Mouse (Mus musculus): ENCODE data around the gene Mthfd2l.

DNA sequence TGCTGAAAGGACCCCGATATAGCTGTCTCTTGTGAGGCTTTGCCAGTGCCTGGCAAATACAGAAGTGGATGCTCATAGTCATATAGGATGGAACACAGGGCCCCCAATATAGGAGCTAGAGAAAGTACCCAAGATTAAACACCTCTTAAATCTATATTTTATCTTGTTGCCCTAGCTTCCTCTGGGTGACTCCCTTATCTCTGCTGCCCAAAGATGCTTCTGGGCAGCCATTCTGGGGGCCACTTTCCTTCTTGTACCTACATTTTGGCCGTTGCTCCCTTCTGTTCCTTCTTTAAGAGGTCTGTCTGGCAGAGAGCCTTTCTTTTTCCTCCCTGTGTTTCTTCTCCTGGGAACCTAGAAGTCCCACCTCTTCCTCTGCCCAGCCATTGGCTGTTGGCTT, 14.5 kb downstream of the Mthfd2l start:
- TF ChIP-seq CTCF (conservative IDR thresholded peaks at IDR 0.05; ENCODE audit: low read length) = no peak
- TF ChIP-seq NANOG (IDR thresholded peaks at IDR 0.05; ENCODE audit: borderline replicate concordance, low read length) = no peak
- TF ChIP-seq POU5F1 (IDR thresholded peaks at IDR 0.05; ENCODE audit: borderline replicate concordance, low read length) = no peak

Data from E14TG2a.4 (cell line).